Mouse (Mus musculus) brain, adult 10 weeks (tissue): ENCODE results near the gene Lrriq1. TPM values are rescaled to one million over a fixed set of nuclear protein-coding genes. Genes with fewer than 3 reads are reported as not detected.

Experiments used
- polyA plus RNA-seq: library from polyadenylated mRNA; stranded (reverse); fragments of 350-450 nt; fragmentation: Illumina TruSeq; extraction: RNeasy Lipid Tissue Mini Kit (QIAGEN cat#74804); gene quantifications from one replicate; pipeline ENCODE4 v1.2.3, GENCODE M21; 2015; ENCODE audit warnings: low read depth, low replicate concordance

Gene Lrriq1
- polyA plus RNA-seq: 1.9 TPM

DNA sequence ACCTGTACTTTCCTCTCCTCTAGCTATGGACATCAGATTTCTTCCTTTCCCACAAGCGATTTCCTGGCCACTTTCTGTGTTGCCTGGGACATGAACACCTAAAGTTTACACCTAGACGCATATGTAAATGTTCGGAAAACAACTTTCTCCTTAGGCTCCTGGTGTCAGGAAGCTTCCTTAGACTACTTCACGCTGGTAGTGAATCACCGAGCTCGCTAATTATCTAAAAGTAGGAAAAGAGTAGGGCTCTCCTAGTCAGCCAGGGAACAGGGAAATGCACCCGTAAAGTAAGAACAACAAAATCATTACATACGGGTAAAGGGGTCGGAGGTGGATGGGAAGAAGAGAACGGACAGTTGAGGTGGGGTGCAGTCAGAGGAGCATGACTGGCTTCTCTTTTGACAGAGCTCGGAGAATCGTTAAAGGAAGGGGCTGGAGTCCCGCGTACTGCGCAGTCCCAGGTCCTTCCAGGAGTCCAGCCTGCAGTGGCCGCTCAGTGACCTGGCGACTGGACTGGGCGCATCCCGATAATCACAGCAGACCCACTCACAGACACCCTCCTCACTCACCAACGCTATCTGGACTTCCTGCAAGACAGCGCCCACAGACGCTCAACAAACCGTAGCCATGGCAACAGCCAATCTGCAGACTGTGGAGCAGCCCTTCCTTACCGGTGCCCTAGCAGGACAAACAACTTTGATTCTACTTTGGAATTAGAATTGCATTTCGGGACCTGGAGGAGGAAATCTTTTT, at the start of gene Lrriq1:
Lrriq1 (minus strand) TSS at position 616 of the 753 bp plus-strand sequence.

DNA sequence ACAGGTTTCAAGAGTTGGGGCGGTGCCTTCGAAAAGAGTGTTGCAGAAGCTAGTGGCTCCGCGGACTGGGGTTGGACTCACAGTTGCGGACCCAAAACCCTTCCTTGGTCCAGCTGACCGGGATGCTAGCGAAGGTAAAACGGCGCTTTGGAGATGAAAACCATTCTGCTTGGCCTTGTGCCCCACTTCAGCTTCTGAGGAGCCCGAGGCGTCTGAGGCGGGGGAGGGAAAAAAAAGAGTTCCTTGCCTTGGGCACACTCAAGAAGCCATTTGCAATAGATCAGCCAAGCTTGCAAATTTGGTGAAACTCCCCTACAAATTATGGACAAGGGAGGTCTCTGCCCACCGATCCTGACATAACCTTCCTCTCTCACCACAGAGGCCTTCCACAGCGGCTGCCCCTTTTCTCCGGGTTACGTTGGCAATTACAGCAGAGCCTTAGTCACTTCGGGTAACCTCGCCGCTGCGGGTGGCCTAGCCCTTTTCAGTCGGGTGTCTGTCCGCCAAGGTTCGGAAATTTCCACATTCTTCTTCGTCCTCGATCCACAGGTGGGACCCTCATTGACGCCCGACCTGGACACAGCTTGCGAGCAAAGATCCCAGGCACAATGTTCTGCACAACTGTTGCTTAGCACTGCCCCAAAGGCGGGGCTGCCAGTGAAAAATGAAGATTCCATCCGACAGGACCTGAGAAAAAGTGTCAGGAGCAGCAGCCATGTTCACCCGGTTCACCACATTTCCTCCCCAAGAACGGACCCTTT, 206.2 kb downstream of the Lrriq1 start, which contains the start of gene Alx1:
Alx1 (minus strand) TSS at position 486 of the 761 bp plus-strand sequence.

Other genes with a start within 250 kb of the Lrriq1 start
- gene Alx1, start 206.1 kb downstream of the Lrriq1 start, polyA plus RNA-seq: not detected
- gene Slc6a15, start 131.5 kb upstream of the Lrriq1 start, polyA plus RNA-seq: 55.3 TPM